Mouse (Mus musculus): Measurements from ENCODE around the gene Carhsp1. TPM values are rescaled to one million over a fixed set of nuclear protein-coding genes. Genes with fewer than 3 reads are reported as not detected.
A peak's percentile ranks its signal among the peaks of the same experiment; 100 is the strongest.

Gene Carhsp1
- polyA plus RNA-seq, 1 experiment: 56.1 TPM

GRCm38 (mm10) chr16:8676228-8676627 lies 4.3 kb upstream of the Carhsp1 start:
- H3K4me3 ChIP-seq (ENCODE audit: insufficient read depth, low read depth, low read length): no peak overlapping the region
- no peak for DNase-seq
- H3K27ac ChIP-seq (ENCODE audit: insufficient read depth, low read depth, low read length): no peak overlapping the region
- H3K36me3 ChIP-seq (ENCODE audit: control insufficient read depth, insufficient read depth, low read length): no peaks in the 10 kb centered on the region
- H3K4me1 ChIP-seq (ENCODE audit: control insufficient read depth, insufficient read depth, low read length): peaks cover 2% of the 10 kb centered on the region; the same call in 1 of the 2 replicates
- 88% methylated on average over 2 of the region's 2 CpGs for WGBS
- TF ChIP-seq CTCF (conservative IDR thresholded peaks at IDR 0.05; ENCODE audit: insufficient read depth, insufficient read length, low read depth, low read length) (no peak), POLR2A (IDR thresholded peaks at IDR 0.05; ENCODE audit: low read depth, low read length) (no peak)
- H3K27me3 ChIP-seq (replicated peaks; ENCODE audit: control insufficient read depth, insufficient read depth, low read length): no peaks in the 10 kb centered on the region

GRCm38 (mm10) chr16:8675559-8675958 lies 3.6 kb upstream of the Carhsp1 start:
- 77% methylated on average over 8 of the region's 8 CpGs for WGBS
- Histone ChIP-seq H3K4me1 (ENCODE audit: control insufficient read depth, insufficient read depth, low read length) (peaks cover 6% of the 10 kb centered on the region; the same call in 1 of the 2 replicates), H3K27me3 (replicated peaks; ENCODE audit: control insufficient read depth, insufficient read depth, low read length) (no peaks in the 10 kb centered on the region), H3K36me3 (ENCODE audit: control insufficient read depth, insufficient read depth, low read length) (no peaks in the 10 kb centered on the region), H3K4me3 (ENCODE audit: insufficient read depth, low read depth, low read length) (no peak overlapping the region), H3K27ac (ENCODE audit: insufficient read depth, low read depth, low read length) (no peak overlapping the region)
- TF ChIP-seq CTCF (conservative IDR thresholded peaks at IDR 0.05; ENCODE audit: insufficient read depth, insufficient read length, low read depth, low read length) (no peak), POLR2A (IDR thresholded peaks at IDR 0.05; ENCODE audit: low read depth, low read length) (no peak)
- no peak for DNase-seq

- WGBS: 5% methylated on average over 8 of the region's 8 CpGs
- Histone ChIP-seq H3K4me3 (ENCODE audit: insufficient read depth, low read depth, low read length) (no peak overlapping the region), H3K4me1 (ENCODE audit: control insufficient read depth, insufficient read depth, low read length) (peaks cover 7% of the 10 kb centered on the region; the same call in 1 of the 2 replicates), H3K36me3 (ENCODE audit: control insufficient read depth, insufficient read depth, low read length) (no peaks in the 10 kb centered on the region), H3K27me3 (replicated peaks; ENCODE audit: control insufficient read depth, insufficient read depth, low read length) (no peaks in the 10 kb centered on the region), H3K27ac (ENCODE audit: insufficient read depth, low read depth, low read length) (no peak overlapping the region)
- TF ChIP-seq POLR2A (IDR thresholded peaks at IDR 0.05; ENCODE audit: low read depth, low read length) (no peak), CTCF (conservative IDR thresholded peaks at IDR 0.05; ENCODE audit: insufficient read depth, insufficient read length, low read depth, low read length) (peak; percentile 84)
- peak; percentile 62 for DNase-seq
Measured at GRCm38 (mm10) chr16:8674165-8674564, 2.2 kb upstream of the Carhsp1 start.

GRCm38 (mm10) chr16:8673343-8673742 lies 1.4 kb upstream of the Carhsp1 start:
- Histone ChIP-seq H3K27ac (ENCODE audit: insufficient read depth, low read depth, low read length) (no peak overlapping the region), H3K27me3 (replicated peaks; ENCODE audit: control insufficient read depth, insufficient read depth, low read length) (no peaks in the 10 kb centered on the region), H3K4me1 (ENCODE audit: control insufficient read depth, insufficient read depth, low read length) (peaks cover 7% of the 10 kb centered on the region; the same call in 1 of the 2 replicates), H3K36me3 (ENCODE audit: control insufficient read depth, insufficient read depth, low read length) (no peaks in the 10 kb centered on the region), H3K4me3 (ENCODE audit: insufficient read depth, low read depth, low read length) (no peak overlapping the region)
- WGBS: 60% methylated on average over 6 of the region's 6 CpGs
- DNase-seq: no peak
- TF ChIP-seq POLR2A (IDR thresholded peaks at IDR 0.05; ENCODE audit: low read depth, low read length) (no peak), CTCF (conservative IDR thresholded peaks at IDR 0.05; ENCODE audit: insufficient read depth, insufficient read length, low read depth, low read length) (no peak)

GRCm38 (mm10) chr16:8672811-8673210 lies 856 bp upstream of the Carhsp1 start:
- peak; percentile 61 for DNase-seq
- no peak overlapping the region for H3K4me3 ChIP-seq (ENCODE audit: insufficient read depth, low read depth, low read length)
- no peaks in the 10 kb centered on the region for H3K36me3 ChIP-seq (ENCODE audit: control insufficient read depth, insufficient read depth, low read length)
- no peak overlapping the region for H3K27ac ChIP-seq (ENCODE audit: insufficient read depth, low read depth, low read length)
- peaks cover 7% of the 10 kb centered on the region; the same call in 1 of the 2 replicates for H3K4me1 ChIP-seq (ENCODE audit: control insufficient read depth, insufficient read depth, low read length)
- TF ChIP-seq CTCF (conservative IDR thresholded peaks at IDR 0.05; ENCODE audit: insufficient read depth, insufficient read length, low read depth, low read length) (no peak), POLR2A (IDR thresholded peaks at IDR 0.05; ENCODE audit: low read depth, low read length) (no peak)
- no peaks in the 10 kb centered on the region for H3K27me3 ChIP-seq (replicated peaks; ENCODE audit: control insufficient read depth, insufficient read depth, low read length)

GRCm38 (mm10) chr16:8672350-8672687 lies 364 bp upstream of the Carhsp1 start:
- WGBS: under 1% methylated on average over 18 of the region's 18 CpGs
- Histone ChIP-seq H3K4me1 (ENCODE audit: control insufficient read depth, insufficient read depth, low read length) (peaks cover 10% of the 10 kb centered on the region; the same call in 1 of the 2 replicates), H3K4me3 (ENCODE audit: insufficient read depth, low read depth, low read length) (peak overlapping the region; percentile 74), H3K27ac (ENCODE audit: insufficient read depth, low read depth, low read length) (no peak overlapping the region), H3K36me3 (ENCODE audit: control insufficient read depth, insufficient read depth, low read length) (no peaks in the 10 kb centered on the region), H3K27me3 (replicated peaks; ENCODE audit: control insufficient read depth, insufficient read depth, low read length) (no peaks in the 10 kb centered on the region)
- TF ChIP-seq POLR2A (IDR thresholded peaks at IDR 0.05; ENCODE audit: low read depth, low read length) (no peak), CTCF (conservative IDR thresholded peaks at IDR 0.05; ENCODE audit: insufficient read depth, insufficient read length, low read depth, low read length) (no peak)
- DNase-seq: no peak

GRCm38 (mm10) chr16:8670041-8671035 lies 1.6 kb downstream of the Carhsp1 start:
- Histone ChIP-seq H3K4me1 (ENCODE audit: control insufficient read depth, insufficient read depth, low read length) (peaks cover 10% of the 10 kb centered on the region; the same call in 1 of the 2 replicates), H3K36me3 (ENCODE audit: control insufficient read depth, insufficient read depth, low read length) (no peaks in the 10 kb centered on the region), H3K27ac (ENCODE audit: insufficient read depth, low read depth, low read length) (no peak overlapping the region), H3K27me3 (replicated peaks; ENCODE audit: control insufficient read depth, insufficient read depth, low read length) (no peaks in the 10 kb centered on the region), H3K4me3 (ENCODE audit: insufficient read depth, low read depth, low read length) (peak overlapping the region; percentile 74; the same call in 1 of the 2 replicates)
- no peak for TF ChIP-seq POLR2A (IDR thresholded peaks at IDR 0.05; ENCODE audit: low read depth, low read length)
- WGBS: 51% methylated on average over 14 of the region's 15 CpGs
- no peak for DNase-seq
